Mouse (Mus musculus) ZHBTc4 (cell line): ENCODE results near the gene Plxna4.

Experiments
- DNase-seq: peaks from one replicate; pipeline ENCODE4 v3.0.0-alpha.2; 2011; ENCODE audit warnings: low read depth, low spot score

Plxna4 gene

DNA sequence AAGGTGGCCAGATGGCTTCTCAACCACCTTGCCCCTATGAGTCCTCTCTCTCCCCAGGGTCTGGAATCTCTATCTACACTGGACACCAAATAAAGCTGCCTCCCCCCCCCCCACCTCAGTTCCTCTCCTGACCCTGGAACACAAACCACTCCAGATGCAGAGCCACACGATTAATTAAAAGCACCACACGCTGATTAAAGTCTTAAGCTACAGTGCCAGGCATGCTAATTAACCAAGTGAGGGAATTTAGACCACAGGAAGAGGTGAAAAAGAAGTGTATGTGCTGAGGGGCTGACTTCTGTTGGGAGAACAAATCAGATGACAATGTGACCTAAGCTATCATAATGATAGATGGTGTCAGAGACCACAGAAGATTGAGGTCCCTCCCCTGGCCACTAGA lies 332.8 kb downstream of the Plxna4 start:
- DNase-seq = no peak

GRCm38 (mm10) chr6:32252168-32252567 lies 335.8 kb downstream of the Plxna4 start:
- DNase-seq = no peak

DNA sequence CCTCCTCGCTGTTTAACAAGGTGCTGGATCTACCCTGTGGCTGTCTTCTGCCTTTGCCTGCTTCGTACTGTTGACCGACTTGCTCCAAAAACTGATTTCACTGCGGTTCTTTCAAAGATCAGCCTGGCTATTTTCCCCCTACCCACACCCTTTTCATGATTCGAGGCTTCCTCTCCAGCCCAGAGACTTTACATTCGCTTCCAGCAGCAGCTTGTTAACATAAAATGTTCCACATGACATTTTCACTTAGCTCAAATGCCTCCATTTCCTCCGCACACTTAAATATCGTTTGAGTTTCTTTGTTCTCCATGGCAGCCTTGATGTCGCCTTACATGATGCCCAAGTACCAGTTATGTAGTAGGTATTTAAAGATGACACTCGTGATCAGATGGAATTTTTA lies 336.3 kb downstream of the Plxna4 start:
- no peak for DNase-seq

DNA sequence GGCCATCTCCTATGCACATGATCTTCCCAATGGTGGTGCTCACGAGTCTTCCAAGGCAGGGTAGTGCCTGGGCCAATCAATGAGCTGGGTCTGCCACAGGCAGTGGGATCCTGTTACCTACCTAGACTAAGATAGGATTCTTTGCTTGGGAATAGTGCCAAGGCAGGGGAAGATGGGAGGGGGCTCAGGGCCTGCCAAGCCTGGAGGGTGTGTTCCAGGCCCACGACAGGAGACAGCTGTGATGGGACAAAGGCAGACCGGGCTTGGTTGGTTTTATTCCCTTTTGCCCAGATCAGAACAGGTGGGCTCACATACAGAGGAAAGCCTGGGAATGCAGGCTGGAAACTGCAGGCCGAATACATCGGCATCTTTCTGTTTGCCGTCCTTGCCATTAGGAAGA lies 342.0 kb downstream of the Plxna4 start:
- DNase-seq = no peak

DNA sequence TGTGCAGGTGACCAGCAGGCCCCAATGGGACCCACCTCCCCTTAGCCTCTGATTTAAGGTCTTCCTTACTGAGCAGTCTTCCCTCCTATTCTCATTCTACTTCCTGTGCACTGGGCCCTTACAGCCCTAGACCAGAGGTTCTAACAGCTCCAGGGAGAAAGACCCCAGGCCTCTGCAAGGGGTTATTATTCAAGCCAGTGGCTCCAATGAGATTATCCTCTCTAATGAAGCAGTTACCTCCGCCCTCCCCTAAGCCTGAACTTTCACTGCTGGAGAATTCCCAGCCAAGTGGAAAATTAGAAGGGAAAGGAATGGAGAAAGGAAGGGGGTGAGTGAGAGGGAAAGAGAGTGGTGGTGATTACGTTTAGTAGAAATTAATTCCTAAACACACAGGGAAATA lies 345.0 kb downstream of the Plxna4 start:
- DNase-seq = no peak

GRCm38 (mm10) chr6:32231383-32231782 lies 356.6 kb downstream of the Plxna4 start:
- DNase-seq = no peak

DNA sequence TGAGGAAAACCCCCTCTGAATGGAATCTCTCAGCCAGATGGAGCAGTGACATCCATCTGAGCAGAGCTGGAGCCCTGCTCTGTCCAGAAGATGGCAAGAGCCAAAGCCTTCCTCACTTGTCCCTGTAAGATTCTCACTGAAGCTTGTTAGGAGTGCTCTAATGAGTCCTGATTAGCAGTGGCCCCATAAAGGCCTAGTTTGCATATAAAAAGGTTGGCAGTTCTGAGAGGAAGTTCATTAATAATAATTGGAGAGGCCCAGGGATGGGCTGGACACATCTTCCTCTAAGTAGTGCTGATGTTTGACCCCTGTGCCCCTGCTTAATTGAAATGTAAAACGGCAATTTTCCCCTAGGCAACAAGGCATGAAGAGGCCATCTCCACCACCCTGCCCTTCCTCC lies 361.4 kb downstream of the Plxna4 start:
- DNase-seq = no peak

DNA sequence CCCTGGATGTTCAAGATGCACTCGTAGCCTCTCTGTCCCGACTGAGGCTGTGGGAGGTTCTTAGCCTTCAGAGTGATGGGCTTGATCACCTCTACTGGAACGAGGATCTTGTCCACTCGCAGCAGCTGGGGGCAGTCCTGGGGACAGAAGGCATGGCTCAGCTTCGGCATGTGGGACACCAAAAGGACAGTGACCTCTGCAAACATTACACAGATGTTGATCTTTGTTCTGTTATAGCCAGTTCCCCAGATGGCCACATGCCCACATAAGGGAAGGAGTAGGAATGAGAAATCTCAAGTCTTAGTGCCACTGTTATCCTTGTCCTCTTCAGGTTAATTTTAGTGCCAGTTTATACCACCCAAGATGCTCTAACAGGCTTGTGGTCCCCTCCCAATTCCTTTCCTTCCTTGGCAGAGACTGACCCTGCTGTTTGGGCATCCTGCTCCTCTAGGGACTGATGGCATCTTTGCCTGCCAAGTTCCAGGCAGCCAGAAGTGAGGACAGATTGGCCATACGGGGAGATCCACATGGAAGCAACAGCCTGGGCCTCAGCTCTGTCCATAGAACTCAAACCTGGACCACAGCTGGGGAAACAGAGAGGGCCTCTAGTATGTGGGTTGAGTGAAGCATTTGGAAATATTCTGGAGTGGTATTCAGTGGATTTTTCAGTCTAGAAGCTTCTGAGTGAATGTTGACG lies 363.8 kb downstream of the Plxna4 start:
- DNase-seq = no peak

- DNase-seq = no peak
These were observed 367.2 kb downstream of the Plxna4 start for GRCm38 (mm10) chr6:32220765-32221164.

DNA sequence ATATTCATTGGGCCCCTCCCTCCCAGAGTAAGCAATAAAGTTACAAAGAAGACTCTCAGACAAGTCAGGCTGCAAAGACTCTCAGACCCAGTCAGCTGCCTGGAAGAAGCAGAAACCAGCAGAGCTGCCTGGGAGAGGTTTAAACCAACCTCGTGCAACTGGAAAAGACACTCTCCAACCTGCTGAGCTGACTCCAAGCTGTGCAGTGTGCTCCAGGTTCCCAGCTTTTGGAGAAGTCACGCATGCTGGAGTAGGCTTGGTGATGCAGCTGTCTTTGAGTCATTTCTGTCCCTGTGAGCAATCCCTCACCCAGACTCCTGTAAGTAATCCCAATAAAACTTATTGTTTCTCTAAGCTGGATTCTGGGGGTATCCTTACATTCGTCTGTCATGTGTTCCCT lies 369.4 kb downstream of the Plxna4 start:
- DNase-seq = no peak

- DNase-seq = peak; percentile 23
These were observed 375.6 kb downstream of the Plxna4 start for GRCm38 (mm10) chr6:32212439-32212838.

- DNase-seq = no peak
These were observed 377.9 kb downstream of the Plxna4 start for GRCm38 (mm10) chr6:32210139-32210538.

GRCm38 (mm10) chr6:32208951-32209350 lies 379.0 kb downstream of the Plxna4 start:
- peak; percentile 27 for DNase-seq

- no peak for DNase-seq
These were observed 383.7 kb downstream of the Plxna4 start for GRCm38 (mm10) chr6:32204253-32204652.

- DNase-seq = no peak
These were observed 384.6 kb downstream of the Plxna4 start for GRCm38 (mm10) chr6:32203389-32203788.

- DNase-seq = peak; percentile 68
These were observed 385.3 kb downstream of the Plxna4 start for GRCm38 (mm10) chr6:32202664-32203192.

- no peak for DNase-seq
These were observed 386.5 kb downstream of the Plxna4 start for GRCm38 (mm10) chr6:32201506-32201905.

GRCm38 (mm10) chr6:32199616-32200015 lies 388.4 kb downstream of the Plxna4 start:
- no peak for DNase-seq

- no peak for DNase-seq
These were observed 391.1 kb downstream of the Plxna4 start for GRCm38 (mm10) chr6:32196913-32197312.

DNA sequence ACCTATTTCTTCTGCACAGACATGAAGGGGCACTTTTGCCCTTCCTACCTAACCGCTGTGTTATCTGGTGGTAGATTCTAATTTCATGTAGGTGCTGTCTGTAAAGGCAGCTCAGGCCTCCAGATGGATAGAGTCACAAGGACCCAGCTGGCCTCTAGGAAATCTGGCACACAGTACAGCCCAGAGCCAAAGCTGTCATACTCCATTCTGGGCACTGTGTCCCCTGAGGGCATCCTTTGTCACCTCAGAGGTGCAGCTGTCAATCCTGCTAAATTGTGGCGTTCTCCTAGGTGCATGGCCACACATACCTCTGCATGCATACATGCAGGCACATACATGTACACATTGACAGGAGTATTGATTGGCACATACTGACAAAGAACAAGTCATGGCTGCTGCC lies 394.9 kb downstream of the Plxna4 start:
- no peak for DNase-seq

- no peak for DNase-seq
These were observed 403.5 kb downstream of the Plxna4 start for GRCm38 (mm10) chr6:32184402-32184985.

DNA sequence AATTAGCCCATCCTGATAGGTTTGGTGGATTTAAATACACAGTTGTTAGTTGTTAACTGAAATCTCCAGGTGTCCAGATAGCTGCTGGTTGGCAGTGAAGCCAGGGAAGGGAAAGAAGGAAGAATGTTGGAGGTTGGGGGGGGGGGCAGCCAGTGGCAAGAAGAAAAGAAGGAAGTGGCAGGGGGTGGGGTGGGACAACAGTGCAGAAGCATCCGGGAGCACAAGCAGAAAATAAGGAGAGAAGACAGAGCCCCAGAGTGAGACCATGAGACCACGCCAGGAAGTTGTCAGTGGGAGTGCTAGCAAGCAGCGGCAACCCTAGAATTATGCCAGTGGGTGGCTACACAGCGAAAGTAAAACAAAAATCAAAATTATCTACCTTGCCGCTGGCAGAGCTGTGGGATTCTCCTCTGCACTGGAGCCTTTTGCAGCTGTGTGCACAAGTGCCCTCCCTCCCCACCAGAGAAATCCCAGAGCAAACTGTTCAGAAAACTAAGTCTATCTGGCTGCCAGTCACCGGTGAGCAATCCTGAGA lies 404.3 kb downstream of the Plxna4 start:
- DNase-seq = no peak

GRCm38 (mm10) chr6:32180012-32180358 lies 408.0 kb downstream of the Plxna4 start:
- DNase-seq = no peak
